Mouse (Mus musculus) myocyte (in vitro differentiated cells): ENCODE results near the gene Krtcap2.

Experiments used
- CEBPB ChIP-seq: IDR thresholded peaks from 2 replicates; pipeline ENCODE4 v1.6.1; 2011; ENCODE audit warnings: mild to moderate bottlenecking, moderate library complexity; ENCODE audit not compliant: poor library complexity, insufficient read depth, severe bottlenecking
- MYOG ChIP-seq, 3 experiments: IDR thresholded peaks; one replicate each; pipeline ENCODE4 v1.6.1; 2011; ENCODE audit warnings: control low read depth in 2 of 3, low read depth in 2 of 3, mild to moderate bottlenecking in 2 of 3; ENCODE audit not compliant: insufficient read length in 2 of 3, control insufficient read depth in 1 of 3, insufficient read depth in 1 of 3
- POLR2A ChIP-seq: IDR thresholded peaks from one replicate; pipeline ENCODE4 v1.6.1; 2011; ENCODE audit warnings: low read depth, mild to moderate bottlenecking, control low read depth, moderate library complexity; ENCODE audit not compliant: insufficient read length
- REST ChIP-seq: IDR thresholded peaks from one replicate; pipeline ENCODE4 v1.6.1; 2011; ENCODE audit warnings: mild to moderate bottlenecking, control low read depth, moderate library complexity; ENCODE audit not compliant: insufficient read depth, insufficient read length
- SRF ChIP-seq: IDR thresholded peaks from one replicate; pipeline ENCODE4 v1.6.1; 2011; ENCODE audit warnings: low read depth; ENCODE audit not compliant: control insufficient read depth, insufficient read length
- TCF12 ChIP-seq: IDR thresholded peaks from one replicate; pipeline ENCODE4 v1.6.1; 2011; ENCODE audit warnings: mild to moderate bottlenecking, control low read depth; ENCODE audit not compliant: poor library complexity, insufficient read depth, severe bottlenecking
- USF1 ChIP-seq: IDR thresholded peaks from one replicate; pipeline ENCODE4 v1.6.1; 2011; ENCODE audit warnings: low read depth, mild to moderate bottlenecking, control low read depth, moderate library complexity

- TF ChIP-seq USF1 (no peak), SRF (no peak), TCF12 (no peak), POLR2A (no peak), MYOG (IDR thresholded peaks at IDR 0.05; ENCODE audit: control insufficient read depth in 1 of 3, insufficient read depth in 1 of 3, insufficient read length in 2 of 3, low read depth in 2 of 3) (no peak), CEBPB (no peak), REST (no peak)
These were observed 38.5 kb downstream of the Krtcap2 start for GRCm38 (mm10) chr3:89284261-89284660.
